Mouse (Mus musculus): ENCODE data around the gene Hist1h2af.
"Not testable (repeated sequence)": the region's sequence is repeated elsewhere in the genome, so short reads cannot be mapped to it uniquely, and the experiment has no call there.

- TF ChIP-seq CTCF (IDR thresholded peaks at IDR 0.05; ENCODE audit: extremely low read depth, insufficient read length, insufficient replicate concordance, low read depth, low read length); POLR2A (IDR thresholded peaks at IDR 0.05; ENCODE audit: low read depth, low read length): not testable (repeated sequence)
Observed at GRCm38 (mm10) chr13:23573898-23574524, 40.3 kb downstream of the Hist1h2af start, which contains the start of the genes Hist1h2bf and Hist1h2ad.
